Mouse (Mus musculus) ovary, postnatal 36 days (tissue): Measurements from ENCODE around the gene Akna.

Source experiments
- DNase-seq: peaks from one replicate; pipeline ENCODE4 v3.0.0; 2022; ENCODE audit warnings: low spot score, mixed read lengths

Gene Akna

DNA sequence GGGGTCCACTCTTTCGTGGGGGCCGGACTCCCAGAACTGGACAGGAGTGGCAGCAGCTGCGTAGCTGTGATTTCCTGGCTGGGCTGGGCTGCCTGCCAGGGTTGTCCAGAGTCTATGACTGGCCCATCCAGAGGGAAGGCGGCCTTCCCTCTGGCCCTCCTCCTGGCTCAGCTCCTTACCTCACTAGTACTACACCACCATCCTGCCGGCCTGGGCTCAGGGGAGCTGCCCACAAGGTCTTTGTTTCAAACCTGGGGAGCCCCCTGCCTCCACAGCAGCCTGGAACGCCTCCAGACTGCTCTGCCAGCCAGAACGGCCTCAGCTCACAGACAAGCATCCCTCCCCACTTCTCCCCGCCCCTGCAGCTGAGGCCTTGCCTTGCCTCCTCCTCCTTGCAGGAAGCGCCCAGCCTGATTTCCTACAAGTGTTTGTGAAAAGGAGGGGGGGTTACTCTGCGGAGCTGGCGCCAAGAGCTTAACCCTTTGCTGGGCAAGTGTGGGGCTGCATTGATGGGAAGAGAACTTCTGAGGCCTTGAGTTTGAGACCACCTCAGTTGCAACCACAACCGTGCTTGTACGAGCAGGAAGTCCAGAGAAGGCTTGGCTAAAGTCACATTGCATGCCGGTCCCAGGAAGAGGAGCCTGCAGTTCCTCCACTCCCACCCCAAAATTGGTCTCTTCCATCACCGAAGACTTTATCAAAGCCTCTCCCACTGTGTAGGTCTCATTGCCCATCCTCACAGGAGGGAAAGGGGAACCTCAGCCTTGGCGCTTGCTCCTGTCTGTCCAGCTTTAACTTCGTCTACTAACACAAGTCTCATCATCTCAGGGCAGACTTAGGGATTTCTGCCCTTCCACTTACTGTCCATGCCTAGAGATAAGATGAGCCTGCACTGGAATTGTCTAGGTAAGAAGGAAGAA, at the start of gene Akna:
TSS of gene Akna (minus strand) at position 315 of the 920 bp plus-strand sequence.
- peak; percentile 86 for DNase-seq

DNA sequence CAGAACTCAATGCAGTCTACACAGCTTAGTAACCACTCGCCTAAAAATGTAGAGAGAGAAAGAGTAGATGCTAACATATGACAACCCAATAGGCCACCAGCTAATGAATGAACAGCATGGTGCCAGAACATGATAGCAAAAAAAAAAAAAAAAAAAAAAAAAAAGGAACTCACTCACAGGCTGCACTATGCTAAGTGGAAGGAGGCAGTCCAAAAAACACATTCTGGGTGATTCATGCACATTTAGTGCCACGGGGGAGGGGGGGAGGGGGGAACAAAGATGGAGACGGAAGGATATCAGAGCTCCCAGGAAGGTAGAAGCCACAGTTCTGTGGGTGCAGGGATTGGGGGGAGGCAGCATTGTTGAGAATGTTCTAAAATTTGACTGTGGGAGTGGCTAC, 49.4 kb upstream of the Akna start:
- DNase-seq, result no peak

DNA sequence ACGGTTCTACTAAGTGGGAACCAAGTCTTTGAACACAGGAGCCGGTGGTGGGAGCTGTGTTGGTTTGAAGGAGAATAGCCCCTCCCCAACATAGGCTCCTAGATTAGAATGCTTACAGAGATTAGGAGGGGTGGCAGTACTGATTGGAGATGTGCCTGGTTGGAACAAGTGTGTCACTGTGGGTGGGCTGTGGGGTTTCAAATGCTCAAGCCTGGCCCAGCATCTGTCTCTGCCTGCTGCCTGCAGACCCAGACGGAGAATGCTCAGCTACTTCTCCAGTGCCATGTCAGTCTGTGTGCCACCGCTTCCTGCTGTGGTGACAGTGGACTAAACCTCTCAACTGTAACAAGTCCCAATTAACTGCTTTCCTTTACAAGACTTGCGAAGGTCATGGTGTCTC, 47.4 kb upstream of the Akna start:
- DNase-seq, result no peak

GRCm38 (mm10) chr4:63444362-63445066, 41.4 kb upstream of the Akna start:
- no peak for DNase-seq

DNA sequence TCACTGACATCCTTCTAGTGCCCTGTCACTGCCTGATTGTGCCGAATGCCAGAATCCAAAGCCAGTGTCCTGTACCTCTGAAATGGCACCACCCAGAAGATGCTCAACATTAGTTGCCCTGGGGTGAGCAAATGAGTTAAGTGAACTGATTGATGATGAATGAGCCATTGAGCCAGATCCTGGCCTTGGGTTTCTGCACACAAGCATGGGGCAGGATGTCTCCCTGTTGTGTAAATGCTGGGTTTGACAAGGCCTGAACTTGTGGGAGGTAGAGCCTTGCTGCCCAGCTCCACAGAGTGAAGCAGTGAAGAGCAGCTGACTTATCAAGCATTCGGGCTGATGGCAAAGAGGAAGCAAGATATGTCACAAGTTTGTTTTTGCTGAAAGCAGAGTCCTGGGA, 39.9 kb upstream of the Akna start:
- DNase-seq, result no peak

- no peak for DNase-seq
These were observed 38.5 kb upstream of the Akna start for GRCm38 (mm10) chr4:63441616-63442015.

- DNase-seq, result no peak
These were observed 37.1 kb upstream of the Akna start for GRCm38 (mm10) chr4:63440262-63440661.

DNA sequence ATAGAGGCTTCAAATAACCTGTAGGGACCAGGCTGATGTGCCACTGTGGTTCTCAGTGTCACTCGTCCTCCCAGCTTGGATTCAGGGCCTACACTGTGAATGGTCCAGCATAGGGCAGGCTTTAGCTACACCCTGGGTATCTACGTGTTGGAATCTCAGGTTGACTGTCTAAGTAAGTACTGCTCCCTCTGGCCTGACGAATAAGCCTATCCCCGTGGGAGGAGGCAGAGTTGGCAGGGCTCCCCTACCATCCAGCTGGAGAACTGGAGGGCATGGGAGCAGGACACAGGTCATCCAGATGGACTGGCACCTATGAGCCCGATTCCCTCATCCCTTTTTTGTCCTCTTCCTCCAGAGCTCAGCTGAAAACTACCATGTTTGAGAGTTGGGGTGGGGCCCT, 34.8 kb upstream of the Akna start:
- DNase-seq, result no peak

DNA sequence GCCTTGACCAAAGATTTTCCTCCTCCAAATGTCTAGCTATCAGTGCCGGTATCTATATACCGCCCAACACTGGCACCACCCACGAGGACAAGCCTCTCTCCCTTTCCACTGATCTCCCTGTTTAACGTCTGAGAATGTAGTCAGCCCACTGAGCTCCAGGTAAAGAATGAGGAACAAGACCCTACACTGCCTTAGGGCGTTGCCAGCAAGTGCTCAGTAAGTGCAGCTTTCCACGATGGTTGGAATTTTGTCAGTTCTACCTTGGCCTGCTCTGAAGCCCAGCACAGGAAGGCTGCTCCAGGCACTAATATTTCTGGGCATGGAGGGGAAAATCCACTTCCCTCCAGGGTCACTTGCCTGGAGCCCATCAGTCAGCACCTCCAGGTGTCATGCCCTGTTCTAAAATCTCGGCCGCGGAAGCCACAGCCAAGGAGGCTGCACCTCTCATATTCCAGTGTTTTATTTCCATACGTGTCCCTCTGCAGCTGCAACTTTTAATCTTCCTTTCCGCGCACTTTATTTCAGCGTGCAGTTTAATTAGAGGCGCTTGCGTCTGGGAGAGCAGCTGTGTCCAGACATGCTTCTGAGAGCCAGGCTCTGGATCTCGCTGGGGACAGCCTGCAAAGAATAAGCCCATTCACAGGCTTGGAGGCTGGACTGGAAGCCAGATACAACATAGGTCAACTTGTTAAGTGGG, 34.1 kb upstream of the Akna start:
- DNase-seq, result no peak

DNA sequence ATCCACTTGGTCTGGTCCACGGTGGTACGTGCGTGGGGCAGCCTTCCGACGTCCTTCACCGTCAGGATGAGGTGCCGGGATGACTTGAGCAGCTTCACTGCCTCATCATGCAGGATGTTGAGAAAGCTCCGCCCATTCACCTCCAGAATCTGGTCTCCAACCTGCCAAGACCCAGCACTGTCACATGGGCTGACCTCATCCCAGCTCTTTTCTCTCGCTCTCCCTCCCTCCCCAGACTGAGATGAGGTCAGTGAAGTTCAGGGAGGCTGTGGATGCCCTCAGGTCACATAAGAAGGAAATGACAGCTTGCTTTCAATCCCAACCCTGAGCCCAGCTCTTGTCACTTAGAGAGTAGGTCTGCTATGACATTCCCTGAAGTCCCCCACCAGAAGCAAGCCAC, 32.2 kb upstream of the Akna start:
- no peak for DNase-seq

GRCm38 (mm10) chr4:63431098-63431497, 27.9 kb upstream of the Akna start:
- DNase-seq, result no peak

DNA sequence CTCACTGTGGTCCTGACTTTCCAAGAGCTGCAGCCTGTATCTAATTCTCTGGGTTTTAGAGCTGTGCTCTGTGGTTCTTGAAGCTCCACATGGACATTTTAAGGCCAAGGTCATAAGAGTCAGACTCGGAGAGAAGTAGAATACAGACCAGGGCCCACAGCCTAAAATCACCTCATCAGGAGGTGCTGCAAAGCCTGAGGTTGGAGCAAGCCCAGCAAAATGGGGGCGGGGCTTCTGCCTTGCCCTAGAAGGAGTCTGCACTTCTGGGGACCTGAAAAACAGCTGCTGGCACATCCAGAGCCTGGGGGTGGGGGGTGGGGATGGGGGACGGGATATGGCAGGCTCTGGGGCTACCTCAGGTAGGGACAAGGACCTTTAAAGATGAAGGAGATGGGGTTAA, 27.2 kb upstream of the Akna start:
- DNase-seq, result no peak

DNA sequence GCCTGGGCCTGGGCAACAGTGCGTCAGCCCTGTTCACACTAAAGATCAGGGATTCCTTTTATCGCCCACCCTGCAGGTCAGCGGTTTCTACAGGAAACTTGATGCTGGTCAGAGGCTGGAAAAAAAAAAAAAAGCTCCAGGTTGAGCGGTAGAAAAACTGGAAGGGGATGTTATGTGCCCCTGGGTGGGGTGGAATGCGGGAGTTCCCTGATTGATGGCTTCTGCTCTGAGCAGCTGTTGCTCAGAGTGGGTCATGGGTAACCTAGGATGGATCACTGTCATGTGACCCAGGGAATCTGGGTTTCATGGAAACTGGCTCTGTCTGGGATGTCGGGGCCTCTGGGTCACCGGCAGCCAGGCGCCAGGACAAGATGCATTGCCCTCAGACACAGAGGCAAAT, 23.2 kb upstream of the Akna start:
- no peak for DNase-seq

GRCm38 (mm10) chr4:63423811-63424210, 20.7 kb upstream of the Akna start:
- DNase-seq, result no peak

DNA sequence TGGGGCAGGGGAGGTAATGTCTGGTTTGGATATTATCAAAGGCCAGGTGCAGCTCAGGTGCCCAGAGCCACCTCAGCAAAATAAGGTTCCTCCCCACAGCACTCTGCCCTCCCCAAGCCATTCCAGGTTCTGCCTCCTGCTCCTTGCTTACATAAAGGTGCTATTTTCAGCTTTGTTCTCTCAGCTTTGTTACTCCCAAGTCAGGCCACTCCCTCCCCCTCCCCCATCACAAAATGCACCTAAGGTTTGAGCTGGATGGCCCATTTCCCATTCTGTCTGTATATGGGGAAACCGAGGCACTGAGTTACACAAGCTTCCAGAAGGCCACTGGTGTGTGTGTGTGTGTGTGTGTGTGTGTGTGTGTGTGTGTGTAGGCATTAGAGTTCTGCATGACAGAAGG, 20.1 kb upstream of the Akna start:
- DNase-seq, result no peak

- DNase-seq, result no peak
These were observed 17.2 kb upstream of the Akna start for GRCm38 (mm10) chr4:63420143-63420920.

DNA sequence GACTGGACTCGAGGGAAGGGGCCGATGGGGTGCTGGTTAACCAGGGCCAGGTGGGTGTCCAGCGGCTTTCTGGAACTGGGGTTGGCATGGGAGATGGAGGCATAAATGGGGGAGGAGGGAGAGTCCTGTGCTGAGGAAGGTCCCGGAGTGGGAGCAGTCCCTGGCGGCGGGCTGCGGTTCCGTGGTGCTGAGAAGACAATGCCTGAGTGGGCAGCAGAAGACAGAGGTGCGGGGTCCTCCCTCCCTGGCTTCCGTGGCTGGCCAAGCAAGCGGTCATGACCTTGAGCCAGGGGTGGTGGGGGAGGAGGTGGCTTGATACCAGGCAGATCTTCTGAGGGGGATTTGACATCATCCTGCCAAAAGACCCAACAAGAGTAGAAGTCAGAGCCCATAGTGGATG, 15.1 kb upstream of the Akna start:
- no peak for DNase-seq

- peak; percentile 63 for DNase-seq
These were observed 14.3 kb upstream of the Akna start for GRCm38 (mm10) chr4:63417318-63417957.

DNA sequence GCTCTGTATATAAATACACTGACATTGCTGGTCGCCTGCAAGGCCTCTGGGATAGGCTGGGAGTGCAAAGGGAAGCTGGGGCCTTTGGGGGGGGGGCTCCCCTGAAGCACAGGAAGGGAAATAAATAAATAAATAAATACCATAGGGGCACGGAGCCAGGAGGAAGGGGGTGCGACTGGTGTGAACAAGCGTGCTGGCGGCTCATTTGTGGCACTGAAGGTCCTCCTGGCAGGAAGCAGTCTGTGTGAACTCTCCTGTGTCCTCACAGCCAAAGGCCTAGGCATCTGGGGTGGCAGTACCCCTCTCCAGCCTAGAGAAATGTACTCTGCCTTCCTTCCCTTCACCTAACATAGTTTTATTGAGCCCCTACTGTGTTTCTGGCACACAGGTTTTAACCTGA, 11.8 kb upstream of the Akna start:
- DNase-seq, result no peak

DNA sequence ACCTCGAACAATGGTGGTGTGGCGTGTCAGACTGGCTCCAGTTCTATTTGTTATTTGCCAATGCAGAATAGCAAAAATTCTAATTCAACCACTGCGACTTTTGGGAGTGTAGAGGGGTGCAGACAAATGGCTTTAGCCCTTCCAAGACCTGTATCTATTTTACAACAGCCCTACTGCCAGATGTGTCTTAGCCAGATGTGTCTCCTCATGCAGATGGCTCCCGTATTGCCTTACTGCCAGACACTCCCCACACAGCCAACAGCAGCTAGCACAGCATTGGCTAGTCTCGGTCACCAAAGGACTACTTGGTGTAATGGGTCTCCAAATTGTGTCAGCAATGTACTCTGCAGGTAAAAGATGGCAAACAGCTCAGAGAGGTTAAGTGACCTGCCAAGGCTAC, 8.1 kb upstream of the Akna start:
- DNase-seq, result no peak

- DNase-seq, result peak; percentile 91
These were observed 7.4 kb upstream of the Akna start for GRCm38 (mm10) chr4:63410583-63410934.
